Mouse (Mus musculus) lung, postnatal 25 days (tissue): ENCODE results near the gene Mfrp.

Source experiments
- DNase-seq: peaks from one replicate; pipeline ENCODE4 v3.0.0; 2022; ENCODE audit warnings: low spot score

Gene Mfrp

GRCm38 (mm10) chr9:44130581-44131275 is 29.2 kb downstream of the Mfrp start:
- DNase-seq, result no peak

DNA sequence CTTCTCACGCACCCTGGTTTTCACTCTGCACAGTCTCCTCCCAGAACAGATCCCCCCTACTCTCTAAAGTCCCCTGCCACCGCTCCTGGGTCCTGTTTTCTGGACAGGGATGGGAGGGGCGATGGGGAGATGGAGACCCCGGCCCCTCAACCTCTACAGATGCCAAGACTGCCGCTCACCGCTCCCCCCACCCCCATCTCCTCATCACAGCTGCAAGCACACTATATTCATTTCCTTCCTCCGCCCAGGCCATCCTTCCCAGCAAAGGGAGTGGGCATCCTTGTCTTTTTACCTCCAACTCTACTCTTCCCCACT is 29.7 kb downstream of the Mfrp start:
- DNase-seq, result no peak

GRCm38 (mm10) chr9:44132200-44132599 is 30.7 kb downstream of the Mfrp start:
- no peak for DNase-seq

DNA sequence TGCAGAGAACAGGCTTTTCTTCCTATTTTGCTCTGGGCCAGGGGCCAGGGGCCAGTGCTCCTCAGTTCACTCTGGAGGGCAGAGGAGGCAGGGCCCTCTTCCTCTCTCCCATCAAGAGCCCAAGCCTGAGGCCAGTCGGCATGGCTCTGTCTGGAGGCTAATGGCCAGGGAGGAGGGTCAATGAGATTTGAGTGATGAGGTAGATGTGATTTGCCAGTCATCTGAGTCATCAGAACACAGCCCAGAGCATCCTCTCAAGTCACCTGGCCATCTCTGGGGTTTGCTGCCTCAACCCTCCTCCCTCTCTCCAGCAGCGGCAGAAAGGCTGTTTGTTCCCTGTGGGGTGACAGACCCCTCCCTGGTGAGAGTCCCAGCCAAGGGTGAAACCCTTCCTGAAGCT is 31.8 kb downstream of the Mfrp start:
- no peak for DNase-seq

DNA sequence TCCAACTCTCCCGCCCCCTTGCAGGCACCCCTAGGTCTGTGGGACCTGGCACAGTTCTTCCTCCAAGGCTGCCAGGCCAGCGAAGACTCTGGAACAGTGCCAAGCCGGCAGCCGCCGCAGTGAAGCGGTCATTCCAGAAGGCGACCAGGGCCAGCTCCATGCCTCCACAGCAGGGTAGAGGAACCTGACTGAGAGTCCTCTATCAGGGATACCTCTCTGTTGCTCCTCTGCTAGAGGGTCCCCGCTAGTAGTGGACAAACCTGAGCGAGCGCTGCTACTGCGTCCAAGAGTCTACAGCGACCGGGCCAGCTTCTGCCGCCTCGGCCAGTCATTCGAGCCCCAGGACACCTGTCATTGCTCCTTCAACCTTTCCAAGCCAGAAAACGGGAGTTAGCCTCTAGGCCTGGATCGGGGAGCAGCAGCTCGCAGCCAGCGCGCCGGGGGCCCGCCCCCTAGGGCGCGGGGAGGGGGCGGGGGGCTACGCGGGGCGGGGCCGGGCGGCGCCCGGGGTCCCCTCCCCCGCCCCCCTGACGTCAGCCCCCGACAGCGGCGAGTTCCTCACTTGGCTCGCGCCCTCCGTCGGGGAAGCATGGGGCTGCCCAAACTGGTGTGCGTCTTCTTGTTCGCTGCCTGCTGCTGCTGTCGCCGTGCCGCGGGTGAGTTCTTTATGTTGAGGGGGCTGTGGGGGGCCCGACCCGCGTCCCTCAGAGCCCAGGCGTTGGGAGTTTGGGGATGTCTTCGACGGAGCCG is 32.7 kb downstream of the Mfrp start, which contains the start of gene Mcam:
TSS of gene Mcam (plus strand) at position 369 of the 750 bp plus-strand sequence.
- no peak for DNase-seq

DNA sequence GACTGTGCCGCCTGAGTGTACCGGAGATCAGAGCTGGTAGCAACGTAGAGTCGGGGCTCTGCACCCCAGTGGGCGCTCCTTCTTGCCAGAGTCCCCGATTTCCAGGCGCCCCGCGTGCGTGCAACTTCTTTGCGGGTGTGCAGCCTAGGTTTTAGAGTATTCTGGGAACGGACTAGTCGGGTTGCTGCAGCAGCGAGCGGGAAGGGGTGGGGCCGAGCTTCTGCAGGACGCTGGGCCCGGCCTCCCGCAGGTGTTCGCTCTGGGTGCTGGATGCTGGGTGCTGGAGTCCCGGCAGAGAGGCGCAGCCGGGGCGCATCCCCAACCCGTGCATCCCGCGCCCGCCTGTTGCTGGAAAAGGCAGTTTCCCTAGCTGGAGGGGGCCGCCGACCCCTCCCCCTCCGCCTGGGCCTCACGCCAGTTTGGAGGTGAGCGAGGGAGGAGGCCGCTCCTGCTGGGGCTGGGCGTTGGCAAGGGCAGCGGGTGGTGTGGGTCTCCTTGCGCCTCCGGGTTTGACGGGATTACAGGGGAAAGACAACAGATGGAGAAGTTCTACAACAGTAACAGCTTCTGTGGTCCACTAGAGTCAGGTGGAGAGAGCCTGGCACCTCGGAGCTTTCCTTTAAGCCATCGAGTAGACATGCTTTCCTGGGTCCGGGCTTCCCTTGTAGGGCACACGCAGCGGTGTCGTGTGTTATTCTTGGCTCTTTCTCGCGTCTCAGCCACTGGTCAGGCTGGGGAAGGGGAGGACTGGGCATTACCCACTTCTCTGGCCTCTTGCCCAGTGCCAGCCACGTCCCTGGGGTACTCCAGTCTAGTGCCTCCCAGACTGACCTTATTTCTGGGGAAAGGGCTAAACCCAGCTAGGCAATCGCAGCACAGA is 33.6 kb downstream of the Mfrp start:
- no peak for DNase-seq

DNA sequence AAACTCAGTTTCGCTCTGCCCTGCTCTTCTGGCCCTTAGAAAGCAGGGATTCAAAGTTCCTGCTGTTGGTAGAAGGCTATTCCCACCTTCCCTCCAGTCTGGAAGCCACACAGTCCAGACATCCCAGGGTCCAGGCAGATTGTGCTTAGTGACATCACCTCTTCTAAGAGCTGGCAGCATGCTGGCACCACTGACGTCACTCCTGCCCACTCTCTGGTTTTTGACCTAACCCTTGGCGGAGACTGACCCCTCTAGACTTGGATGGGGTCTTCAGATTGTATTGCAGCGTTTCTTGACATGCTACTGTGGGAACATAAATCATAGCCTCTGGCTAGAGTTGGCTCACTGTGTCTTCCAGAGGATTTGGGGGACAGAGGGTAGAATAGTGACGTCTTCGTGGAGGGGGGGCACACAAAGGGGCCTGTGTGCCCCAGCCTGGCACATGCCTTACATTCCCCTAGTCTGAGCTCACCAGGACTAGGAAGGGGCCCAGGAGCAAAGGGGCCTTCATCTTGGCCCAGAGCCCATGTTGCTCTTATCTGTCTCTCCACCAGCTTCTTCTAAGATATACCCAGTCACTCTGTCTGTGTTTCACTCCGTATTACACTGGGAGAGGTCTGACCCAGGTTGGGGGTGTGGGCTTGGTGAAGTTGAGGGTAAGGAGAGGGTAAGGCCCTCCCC is 34.3 kb downstream of the Mfrp start:
- DNase-seq, result no peak

DNA sequence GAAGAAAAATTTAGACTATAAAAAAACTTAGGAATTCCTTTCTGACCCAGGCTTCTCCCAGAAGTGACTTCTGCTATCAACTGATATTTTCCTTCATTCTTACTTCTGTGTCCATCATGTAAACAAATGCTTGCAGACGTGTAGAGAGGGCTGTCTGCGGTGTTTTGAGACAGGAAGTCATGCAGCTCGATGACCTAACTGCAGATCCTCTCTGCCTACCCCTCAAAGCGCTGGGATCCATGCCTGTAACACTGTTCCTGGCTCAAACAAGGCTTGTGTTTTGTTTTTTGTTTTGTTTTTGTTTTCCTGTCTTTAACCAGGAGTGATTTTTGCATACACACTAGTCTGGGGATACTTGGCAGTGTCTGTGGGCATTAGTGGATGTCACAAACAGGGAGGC is 36.3 kb downstream of the Mfrp start:
- no peak for DNase-seq

DNA sequence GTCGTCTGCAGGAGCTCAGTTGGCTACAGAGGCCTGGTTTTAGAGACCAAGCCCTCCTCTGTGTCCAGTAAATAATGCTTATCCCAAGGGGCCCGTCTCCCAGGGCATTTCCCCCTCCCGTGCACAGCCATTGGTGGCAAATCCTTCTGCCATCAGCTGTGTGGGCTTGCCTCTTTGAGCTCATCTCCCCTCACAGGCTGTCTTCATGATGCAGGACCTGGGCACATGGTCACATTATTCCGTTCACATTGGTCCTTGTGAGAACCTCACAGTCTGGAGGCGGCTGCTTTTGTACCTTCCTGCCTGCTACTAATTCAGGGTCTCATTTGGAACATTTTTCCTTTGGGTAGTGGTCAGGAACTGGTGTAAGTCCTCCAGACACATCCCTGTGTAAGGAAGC is 40.4 kb downstream of the Mfrp start:
- DNase-seq, result no peak

DNA sequence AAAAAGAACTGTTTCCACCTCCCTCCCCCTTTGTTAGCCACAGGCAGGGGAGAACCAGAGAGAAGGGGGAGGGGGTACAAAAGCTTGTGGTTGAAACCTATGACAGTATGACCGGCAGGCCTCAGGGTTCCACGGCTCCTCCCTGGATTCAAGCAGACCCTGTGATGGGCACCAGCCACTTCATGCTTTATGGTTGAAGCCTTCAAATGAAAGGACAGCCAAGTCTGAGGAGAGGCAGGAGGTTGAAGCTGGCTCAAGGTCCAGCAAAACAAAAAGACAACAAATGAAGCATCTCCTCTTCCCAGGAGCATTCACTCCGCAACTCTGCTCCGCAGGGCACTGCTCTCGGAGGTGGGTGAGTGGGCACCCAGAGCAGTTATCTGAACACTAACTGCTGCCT is 41.9 kb downstream of the Mfrp start:
- DNase-seq, result no peak

- DNase-seq, result no peak
These were observed 42.6 kb downstream of the Mfrp start for GRCm38 (mm10) chr9:44144023-44144717.

DNA sequence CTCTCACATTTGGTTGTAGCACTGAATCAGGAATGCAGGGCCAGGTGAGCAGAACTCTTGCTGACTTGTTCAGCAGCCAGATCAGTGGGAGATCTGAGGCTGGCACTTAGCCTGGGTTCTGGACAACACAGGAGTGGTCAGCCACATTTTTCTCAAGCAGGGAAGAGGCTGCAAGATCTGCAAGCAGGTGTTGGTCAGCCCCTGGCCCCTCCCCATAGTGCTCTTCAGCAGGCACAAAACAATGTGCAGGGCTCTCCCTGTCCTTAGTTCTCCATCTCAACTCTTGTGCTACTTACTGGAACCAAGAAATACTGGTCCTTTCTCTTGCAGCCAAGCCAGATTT is 43.2 kb downstream of the Mfrp start:
- DNase-seq, result no peak

GRCm38 (mm10) chr9:44147290-44147689 is 45.8 kb downstream of the Mfrp start:
- no peak for DNase-seq
